In the genomic region with DNA sequence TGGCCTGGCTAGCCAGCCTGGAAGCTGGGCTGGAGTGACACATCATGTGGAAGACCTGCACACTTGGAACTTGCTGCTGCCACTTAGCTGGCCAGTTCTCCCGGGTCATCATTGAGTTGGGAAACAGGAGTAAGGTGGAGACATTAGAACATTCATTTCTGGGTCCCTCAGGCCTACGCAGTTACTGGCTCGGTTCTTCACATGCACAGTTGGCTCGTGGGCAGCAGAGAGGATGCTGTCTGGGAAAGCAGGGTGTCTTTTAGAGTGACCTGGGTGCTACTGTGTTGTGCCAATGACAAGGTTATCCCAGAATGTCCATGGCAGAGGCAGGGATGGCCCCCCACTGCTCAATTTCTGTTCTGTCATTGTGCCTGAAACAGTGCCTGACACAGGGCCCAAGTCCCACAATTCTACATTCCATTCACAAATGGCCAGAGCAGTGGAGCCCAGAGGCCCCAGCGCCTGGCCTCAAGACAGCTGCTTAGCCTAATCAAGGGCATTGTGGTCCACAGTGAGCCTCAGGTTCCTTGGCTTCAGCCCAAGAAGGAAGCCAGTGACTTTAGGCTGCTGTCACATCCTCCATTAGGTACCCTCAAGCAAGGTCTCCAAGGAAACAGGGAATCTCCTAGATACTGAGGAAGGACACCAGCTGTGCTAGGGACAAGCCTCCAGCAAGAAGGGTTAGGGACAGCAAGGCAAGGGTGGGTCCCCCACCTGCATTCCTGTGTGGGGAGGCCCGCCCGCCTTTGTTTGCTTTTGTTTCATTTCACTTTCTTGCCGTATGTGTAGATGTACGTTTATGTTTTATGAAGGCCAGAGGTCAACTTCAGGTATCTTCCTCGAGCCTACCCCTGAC, we compare ENCODE assay signal across 16 mouse cellular contexts. TPM values are rescaled to one million over a fixed set of nuclear protein-coding genes. Genes with fewer than 3 reads are reported as not detected.
DNase-seq lines count a peak whose midpoint lies in the region; ATAC-seq and TF ChIP-seq lines count a peak whose summit lies in the region.
"Had no signal": no experiment of that assay in that cellular context is flagged by ENCODE, and none has a peak within 500 bp of the region (broad histone marks: within the 10 kb centered on the region; RNA-seq: fewer than 3 reads in every experiment).

No protein-coding gene starts in this region.

- peak overlapping the region; percentile 34; the same call in 1 of the 2 replicates for H3K27ac ChIP-seq in liver, embryonic 13.5 days
- H3K27ac ChIP-seq in liver, embryonic 11.5 days (ENCODE audit: low read depth, low read length), result no peak overlapping the region
- no peak overlapping the region for H3K27ac ChIP-seq in cerebellum, adult 2 months (ENCODE audit: insufficient read depth, low read length)
- H3K27ac ChIP-seq: embryonic facial prominence, embryonic 15.5 days; forebrain, embryonic 10.5 days had no signal

- H3K4me3 ChIP-seq in liver, embryonic 13.5 days (replicated peaks), result no peak overlapping the region
- no peak overlapping the region for H3K4me3 ChIP-seq in liver, embryonic 11.5 days (ENCODE audit: low read depth, low read length)
- H3K4me3 ChIP-seq in cerebellum, adult 2 months (replicated peaks; ENCODE audit: insufficient read depth, low read depth, low read length), result no peak overlapping the region
- H3K4me3 ChIP-seq: embryonic facial prominence, embryonic 15.5 days; forebrain, embryonic 10.5 days had no signal

- DNase-seq in heart, adult 11 months, result peak; percentile 93
- no peak for DNase-seq in heart, adult 9 months (ENCODE audit: low spot score in 2 of 2)
- DNase-seq in liver, embryonic 13.5 days, result no peak
- DNase-seq in liver, embryonic 11.5 days (ENCODE audit: low spot score), result no peak
- DNase-seq in thymus, postnatal 14 days, result peak; percentile 43
- no peak for DNase-seq in thymus, postnatal 10 days (ENCODE audit: low spot score in 2 of 2)
- no peak for DNase-seq in cerebellum, adult 8-10 months
- no peak for DNase-seq in cerebellum, adult 2 months
- DNase-seq: kidney, postnatal 4 days; liver; retina, postnatal 1 day; right cerebral cortex, postnatal 4 days; thymus, adult 2 months had no signal

- H3K9ac ChIP-seq in liver, embryonic 13.5 days, result no peak overlapping the region
- H3K9ac ChIP-seq in liver, embryonic 11.5 days (ENCODE audit: low read depth, low read length), result no peak overlapping the region
- H3K9ac ChIP-seq: embryonic facial prominence, embryonic 15.5 days had no signal

- no peak for TF ChIP-seq POLR2A in cerebellum, adult 2 months (IDR thresholded peaks at IDR 0.05; ENCODE audit: borderline replicate concordance, insufficient read depth, low read length)

- no peak overlapping the region for H3K4me2 ChIP-seq in liver, embryonic 13.5 days
- H3K4me2 ChIP-seq in liver, embryonic 11.5 days, result no peak overlapping the region
- H3K4me2 ChIP-seq: embryonic facial prominence, embryonic 15.5 days; midbrain, embryonic 11.5 days had no signal

- 80% methylated on average over 10 of the region's 10 CpGs for WGBS in liver, embryonic 13.5 days (ENCODE audit: insufficient replicate concordance)
- WGBS in liver, embryonic 11.5 days, result 88% methylated on average over 10 of the region's 10 CpGs
- 71% methylated on average over 10 of the region's 10 CpGs for WGBS in cerebellum, adult 2 months

- H3K36me3 ChIP-seq in liver, embryonic 13.5 days, result 0 out of 2 replicates have a peak, but pooled peaks cover 3% of the 10 kb centered on the region
- 0 out of 2 replicates have a peak, but pooled peaks cover 3% of the 10 kb centered on the region for H3K36me3 ChIP-seq in liver, embryonic 11.5 days (ENCODE audit: control insufficient read depth, insufficient read depth, low read length)
- H3K36me3 ChIP-seq: embryonic facial prominence, embryonic 15.5 days; forebrain, embryonic 10.5 days had no signal

- H3K9me3 ChIP-seq in liver, embryonic 13.5 days (replicated peaks), result no peaks in the 10 kb centered on the region
- H3K9me3 ChIP-seq in liver, embryonic 11.5 days (ENCODE audit: control insufficient read depth, low read length), result no peaks in the 10 kb centered on the region
- H3K9me3 ChIP-seq: embryonic facial prominence, embryonic 15.5 days; forebrain, embryonic 10.5 days had no signal

- H3K4me1 ChIP-seq in liver, embryonic 13.5 days (replicated peaks), result peaks cover 66% of the 10 kb centered on the region
- H3K4me1 ChIP-seq in liver, embryonic 11.5 days (replicated peaks; ENCODE audit: control insufficient read depth, insufficient read depth, low read length), result peaks cover 43% of the 10 kb centered on the region
- peaks cover 32% of the 10 kb centered on the region for H3K4me1 ChIP-seq in cerebellum, adult 2 months (ENCODE audit: control insufficient read depth, insufficient read depth, low read length)
- H3K4me1 ChIP-seq: embryonic facial prominence, embryonic 15.5 days had no signal

- no peak for ATAC-seq in liver, embryonic 13.5 days (ENCODE audit: low read depth)
- ATAC-seq in liver, embryonic 11.5 days (replicated peaks; ENCODE audit: low FRiP score), result no peak

- TF ChIP-seq CTCF in cerebellum, adult 2 months (IDR thresholded peaks at IDR 0.05; ENCODE audit: borderline replicate concordance, insufficient read depth, low read depth, low read length), result no peak

- H3K27me3 ChIP-seq in liver, embryonic 13.5 days, result no peaks in the 10 kb centered on the region
- H3K27me3 ChIP-seq in liver, embryonic 11.5 days (replicated peaks; ENCODE audit: control insufficient read depth, insufficient read depth, low read length), result no peaks in the 10 kb centered on the region
- no peaks in the 10 kb centered on the region for H3K27me3 ChIP-seq in cerebellum, adult 2 months (ENCODE audit: control insufficient read depth, insufficient read depth, low read length)
- H3K27me3 ChIP-seq: embryonic facial prominence, embryonic 15.5 days had no signal

RNA-seq across cellular contexts. Expression of a gene that starts 34.1 kb away (rescaled TPM):
- 3.0 and 4.5 TPM in 2 replicates for polyA plus RNA-seq in liver, embryonic 13.5 days (2015; fragmentation: Nextera tagmentation; extraction: Ambion mirVana)
- polyA plus RNA-seq in liver, embryonic 11.5 days (2014; fragmentation: Nextera tagmentation; extraction: Ambion mirVana), result 4.8 and 5.8 TPM in 2 replicates
- 19.6 and 21.6 TPM in 2 replicates for polyA plus RNA-seq in cerebellum, adult 2 months (2012; rRNA removed)

RNA-seq across cellular contexts. Expression of a gene that starts 35.3 kb away (rescaled TPM):
- 0.46 and 0.74 TPM in 2 replicates for polyA plus RNA-seq in liver, embryonic 13.5 days (2015; fragmentation: Nextera tagmentation; extraction: Ambion mirVana)
- polyA plus RNA-seq in liver, embryonic 11.5 days (2014; fragmentation: Nextera tagmentation; extraction: Ambion mirVana), result 0.25 and 0.49 TPM in 2 replicates
- 0.97 and 1.4 TPM in 2 replicates for polyA plus RNA-seq in cerebellum, adult 2 months (2012; rRNA removed)
- polyA plus RNA-seq: embryonic facial prominence, embryonic 15.5 days had no signal

Comparison
In these comparisons a context has a peak if more than half of its experiments do, and no peak if none do; other contexts are left out.
1. DNase-seq: peak in heart, adult 11 months (single experiment) and thymus, postnatal 14 days (single experiment); none in heart, adult 9 months (0 of 2), liver, embryonic 13.5 days (single experiment), liver, embryonic 11.5 days (single experiment), thymus, postnatal 10 days (0 of 2), cerebellum, adult 8-10 months (single experiment) and cerebellum, adult 2 months (0 of 2).